Mouse (Mus musculus): ENCODE data around the gene Adamts2.

Gene Adamts2

GRCm38 (mm10) chr11:50720856-50721550 lies 119.1 kb downstream of the Adamts2 start:
- DNase-seq (ENCODE audit: inconsistent age in 2 of 2, low spot score in 1 of 2), result peak; percentile 42 to 72

GRCm38 (mm10) chr11:50725595-50725994 lies 123.7 kb downstream of the Adamts2 start:
- DNase-seq (ENCODE audit: inconsistent age in 2 of 2, low spot score in 1 of 2), result no peak

GRCm38 (mm10) chr11:50726035-50726434 lies 124.2 kb downstream of the Adamts2 start:
- no peak for DNase-seq (ENCODE audit: inconsistent age in 2 of 2, low spot score in 1 of 2)

- DNase-seq (ENCODE audit: inconsistent age in 2 of 2, low spot score in 1 of 2), result peak in 1 of 2 experiments; percentile 58
Observed at GRCm38 (mm10) chr11:50733146-50733545, 131.3 kb downstream of the Adamts2 start.

- no peak for DNase-seq (ENCODE audit: inconsistent age in 2 of 2, low spot score in 1 of 2)
Observed at GRCm38 (mm10) chr11:50734129-50734528, 132.2 kb downstream of the Adamts2 start.

GRCm38 (mm10) chr11:50736548-50736947 lies 134.7 kb downstream of the Adamts2 start:
- DNase-seq (ENCODE audit: inconsistent age in 2 of 2, low spot score in 1 of 2), result no peak

- DNase-seq (ENCODE audit: inconsistent age in 2 of 2, low spot score in 1 of 2), result no peak
Observed at GRCm38 (mm10) chr11:50738436-50738835, 136.6 kb downstream of the Adamts2 start.

GRCm38 (mm10) chr11:50739453-50739852 lies 137.6 kb downstream of the Adamts2 start:
- no peak for DNase-seq (ENCODE audit: inconsistent age in 2 of 2, low spot score in 1 of 2)

- no peak for DNase-seq (ENCODE audit: inconsistent age in 2 of 2, low spot score in 1 of 2)
Observed at GRCm38 (mm10) chr11:50742146-50742545, 140.3 kb downstream of the Adamts2 start.

- peak; percentile 19 to 68 for DNase-seq (ENCODE audit: inconsistent age in 2 of 2, low spot score in 1 of 2)
Observed at GRCm38 (mm10) chr11:50744971-50745370, 143.1 kb downstream of the Adamts2 start.

- no peak for DNase-seq (ENCODE audit: inconsistent age in 2 of 2, low spot score in 1 of 2)
Observed at GRCm38 (mm10) chr11:50746508-50746907, 144.6 kb downstream of the Adamts2 start.

- DNase-seq (ENCODE audit: inconsistent age in 2 of 2, low spot score in 1 of 2), result no peak
Observed at GRCm38 (mm10) chr11:50750983-50751585, 149.2 kb downstream of the Adamts2 start.

GRCm38 (mm10) chr11:50757741-50758140 lies 155.9 kb downstream of the Adamts2 start:
- peak in 1 of 2 experiments; percentile 37 for DNase-seq (ENCODE audit: inconsistent age in 2 of 2, low spot score in 1 of 2)

- no peak for DNase-seq (ENCODE audit: inconsistent age in 2 of 2, low spot score in 1 of 2)
Observed at GRCm38 (mm10) chr11:50766461-50766860, 164.6 kb downstream of the Adamts2 start.

GRCm38 (mm10) chr11:50767039-50767438 lies 165.2 kb downstream of the Adamts2 start:
- peak; percentile 27 to 81 for DNase-seq (ENCODE audit: inconsistent age in 2 of 2, low spot score in 1 of 2)

GRCm38 (mm10) chr11:50768995-50769749 lies 167.3 kb downstream of the Adamts2 start:
- DNase-seq (ENCODE audit: inconsistent age in 2 of 2, low spot score in 1 of 2), result peak; percentile 89 to 97

GRCm38 (mm10) chr11:50771006-50771405 lies 169.1 kb downstream of the Adamts2 start:
- no peak for DNase-seq (ENCODE audit: inconsistent age in 2 of 2, low spot score in 1 of 2)

- no peak for DNase-seq (ENCODE audit: inconsistent age in 2 of 2, low spot score in 1 of 2)
Observed at GRCm38 (mm10) chr11:50797674-50798073, 195.8 kb downstream of the Adamts2 start.

- DNase-seq (ENCODE audit: inconsistent age in 2 of 2, low spot score in 1 of 2), result no peak
Observed at GRCm38 (mm10) chr11:50798836-50799235, 197.0 kb downstream of the Adamts2 start.

GRCm38 (mm10) chr11:50814233-50814632 lies 212.3 kb downstream of the Adamts2 start:
- DNase-seq (ENCODE audit: inconsistent age in 2 of 2, low spot score in 1 of 2), result no peak

- DNase-seq (ENCODE audit: inconsistent age in 2 of 2, low spot score in 1 of 2), result no peak
Observed at GRCm38 (mm10) chr11:50826214-50826613, 224.3 kb downstream of the Adamts2 start.
